Mouse (Mus musculus): ENCODE measurements around the gene Gm9803. TPM values are rescaled to one million over a fixed set of nuclear protein-coding genes. Genes with fewer than 3 reads are reported as not detected.

Gene Gm9803
- total RNA-seq, 2 experiments from 2014 or later = 6.9 to 17.4 TPM

Other genes with a start within 250 kb of the Gm9803 start
- 1 to 10 TPM; 3.9 to 4.7 TPM for gene Bend3, start 45.3 kb upstream of the Gm9803 start, total RNA-seq (2021)
- gene 1700021F05Rik, start 16.9 kb downstream of the Gm9803 start, total RNA-seq (2021) = 10 to 100 TPM; 60.2 to 81.3 TPM
- 10 to 100 TPM; 19.6 to 27.0 TPM for gene Cd24a, start 54.2 kb downstream of the Gm9803 start, total RNA-seq (2021)

Data from adrenal gland, adult 18-20 months (tissue).